Mouse (Mus musculus) intestine, embryonic 14.5 days (tissue): ENCODE data around the gene Prss42. TPM values are rescaled to one million over a fixed set of nuclear protein-coding genes. Genes with fewer than 3 reads are reported as not detected.

Experiments
- ATAC-seq: fragments of 200-750 bp; cut with Nextera tagmentation; replicated peaks from 2 replicates; pipeline ENCODE4 v1.8.0; 2017; ENCODE audit warnings: low read depth, moderate number of reproducible peaks, moderate TSS enrichment, moderate library complexity; ENCODE audit not compliant: low FRiP score, low TSS enrichment
- DNase-seq: peaks from one replicate; pipeline ENCODE4 v3.0.0-alpha.2; 2018; ENCODE audit warnings: low spot score
- H3K27ac ChIP-seq: fragments of 300-500 bp; sonication (generic); 2 replicates; pipeline ENCODE4 v1.5.1; 2014; ENCODE audit warnings: low read depth, mild to moderate bottlenecking, control low read depth
- H3K27me3 ChIP-seq: fragments of 300-500 bp; sonication (generic); replicated peaks from 2 replicates; pipeline ENCODE4 v1.6.1; 2014; ENCODE audit warnings: low read length, control low read depth; ENCODE audit not compliant: control insufficient read depth, insufficient read depth
- H3K36me3 ChIP-seq: fragments of 300-500 bp; sonication (generic); 2 replicates; pipeline ENCODE4 v1.6.1; 2014; ENCODE audit warnings: low read length, control low read depth; ENCODE audit not compliant: control insufficient read depth, insufficient read depth
- H3K4me1 ChIP-seq: fragments of 300-500 bp; sonication (generic); replicated peaks from 2 replicates; pipeline ENCODE4 v1.6.1; 2014; ENCODE audit warnings: low read length, control low read depth, mixed read lengths; ENCODE audit not compliant: control insufficient read depth, insufficient read depth
- H3K4me2 ChIP-seq: fragments of 300-500 bp; sonication (generic); 2 replicates; pipeline ENCODE4 v1.6.1; 2014; ENCODE audit warnings: low read length
- H3K4me3 ChIP-seq: fragments of 300-500 bp; sonication (generic); 2 replicates; pipeline ENCODE4 v1.5.1; 2014; ENCODE audit warnings: low read depth, low read length, control low read depth, mixed read lengths
- H3K9ac ChIP-seq: fragments of 300-500 bp; sonication (generic); 2 replicates; pipeline ENCODE4 v1.6.1; 2014; ENCODE audit warnings: mild to moderate bottlenecking, low read length
- H3K9me3 ChIP-seq: fragments of 300-500 bp; sonication (generic); 2 replicates; pipeline ENCODE4 v1.6.1; 2016; ENCODE audit warnings: low read length, control low read depth; ENCODE audit not compliant: control insufficient read depth
- WGBS: fragments of 180-500 bp; shearing (Covaris S2); extraction: QIAGEN DNeasy Blood & Tissue Kit; methylation state at CpG from one replicate; pipeline ENCODE4 v1.1.7; 2014; 5-methylcytosine and 5-hydroxymethylcytosine counted together
- polyA plus RNA-seq: library from polyadenylated mRNA; unstranded; fragments of >200 nt; fragmentation: Nextera tagmentation; extraction: Ambion mirVana; gene quantifications from 2 replicates; pipeline ENCODE4 v1.2.1, GENCODE M21; 2014

The Prss42 gene
- polyA plus RNA-seq, 1 experiment from 2014 or later = not detected

GRCm38 (mm10) chr9:110778559-110778958 lies 19.4 kb upstream of the Prss42 start:
- Histone ChIP-seq H3K4me2 (no peak overlapping the region), H3K9ac (no peak overlapping the region)
- WGBS = 77% methylated on average over 7 of the region's 7 CpGs

GRCm38 (mm10) chr9:110779242-110779913 lies 18.6 kb upstream of the Prss42 start:
- Histone ChIP-seq H3K27me3 (no peaks in the 10 kb centered on the region), H3K9ac (no peak overlapping the region), H3K36me3 (no peaks in the 10 kb centered on the region), H3K9me3 (no peaks in the 10 kb centered on the region), H3K4me2 (no peak overlapping the region), H3K4me3 (no peak overlapping the region), H3K27ac (no peak overlapping the region), H3K4me1 (peaks cover 6% of the 10 kb centered on the region)
- WGBS = 59% methylated on average over 5 of the region's 5 CpGs
- ATAC-seq (no peak), DNase-seq (no peak)

More at GRCm38 (mm10) chr9:110778559-110778958, 19.4 kb upstream of the Prss42 start:
- Histone ChIP-seq H3K4me1 (peaks cover 6% of the 10 kb centered on the region), H3K27ac (no peak overlapping the region), H3K9me3 (no peaks in the 10 kb centered on the region), H3K36me3 (no peaks in the 10 kb centered on the region), H3K4me3 (no peak overlapping the region), H3K27me3 (no peaks in the 10 kb centered on the region)
- ATAC-seq (no peak), DNase-seq (no peak)

DNA sequence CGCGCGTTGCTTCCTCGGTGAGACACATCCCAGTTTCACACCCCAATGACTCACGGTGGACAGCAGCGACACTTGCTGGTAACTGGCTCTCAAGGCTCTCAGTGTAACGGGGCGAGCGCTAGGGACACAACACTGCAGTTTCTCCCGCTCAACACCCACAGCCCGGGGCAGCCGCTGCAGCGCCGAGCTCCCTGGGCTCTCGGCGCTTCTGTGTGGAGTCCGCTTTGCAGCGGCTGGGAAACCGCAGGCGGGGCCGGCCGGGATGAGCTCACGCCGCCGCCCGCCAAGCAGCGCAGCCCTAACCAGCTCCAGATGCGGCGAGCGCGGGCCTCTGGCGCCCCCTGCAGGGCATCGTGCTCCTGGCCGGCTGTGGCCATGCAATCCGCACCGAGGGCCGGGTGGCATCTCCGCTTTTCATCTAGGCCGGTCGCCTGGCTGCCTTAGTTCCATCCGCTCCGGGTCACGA lies 16.7 kb upstream of the Prss42 start:
- Histone ChIP-seq H3K36me3 (no peaks in the 10 kb centered on the region), H3K9me3 (no peaks in the 10 kb centered on the region), H3K4me2 (peak overlapping the region; percentile 77), H3K27me3 (no peaks in the 10 kb centered on the region), H3K9ac (peak overlapping the region; percentile 60), H3K4me1 (peaks cover 6% of the 10 kb centered on the region), H3K4me3 (peak overlapping the region; percentile 49), H3K27ac (peak overlapping the region; percentile 51; the same call in 1 of the 2 replicates)
- DNase-seq (peak; percentile 99), ATAC-seq (peak; percentile 94)
- WGBS = under 1% methylated on average over 43 of the region's 43 CpGs

GRCm38 (mm10) chr9:110781731-110782130 lies 16.2 kb upstream of the Prss42 start:
- Histone ChIP-seq H3K4me2 (peak overlapping the region; percentile 77), H3K36me3 (no peaks in the 10 kb centered on the region), H3K9me3 (no peaks in the 10 kb centered on the region), H3K4me3 (peak overlapping the region; percentile 49), H3K27ac (peak overlapping the region; percentile 51; the same call in 1 of the 2 replicates), H3K27me3 (no peaks in the 10 kb centered on the region), H3K4me1 (peaks cover 6% of the 10 kb centered on the region), H3K9ac (peak overlapping the region; percentile 60)
- 1% methylated on average over 23 of the region's 23 CpGs for WGBS
- peak; percentile 71 for ATAC-seq
- no peak for DNase-seq

DNA sequence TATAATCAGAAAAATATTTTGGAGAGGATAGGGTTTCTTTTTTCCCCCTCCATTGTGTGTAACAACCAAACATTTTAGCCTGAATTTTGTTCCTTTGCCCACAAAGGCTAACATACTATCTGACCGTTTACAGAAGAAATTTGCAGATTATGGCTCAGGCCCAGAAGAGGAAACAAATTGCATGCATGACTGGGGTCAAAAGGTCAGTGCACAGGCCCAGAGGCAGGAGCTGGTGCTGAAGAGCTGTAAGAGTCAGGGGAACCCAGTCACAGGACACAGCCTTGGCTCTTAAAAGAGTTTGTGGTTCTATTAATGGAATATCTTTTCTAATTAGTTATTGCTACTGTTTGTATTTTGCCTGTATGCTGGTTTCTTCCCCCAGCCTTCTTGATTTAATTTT lies 14.4 kb upstream of the Prss42 start:
- Histone ChIP-seq H3K9ac (no peak overlapping the region), H3K27ac (no peak overlapping the region), H3K4me1 (peaks cover 6% of the 10 kb centered on the region), H3K27me3 (no peaks in the 10 kb centered on the region), H3K4me2 (no peak overlapping the region), H3K9me3 (no peaks in the 10 kb centered on the region; the same call in 1 of the 2 replicates), H3K36me3 (no peaks in the 10 kb centered on the region), H3K4me3 (no peak overlapping the region)
- WGBS = 20% methylated on average over 1 of the region's 1 CpGs
- DNase-seq = no peak
- ATAC-seq = no peak

GRCm38 (mm10) chr9:110788169-110788568 lies 9.8 kb upstream of the Prss42 start:
- H3K4me2 ChIP-seq = no peak overlapping the region
- ATAC-seq (no peak), DNase-seq (no peak)
- H3K36me3 ChIP-seq = no peaks in the 10 kb centered on the region
- WGBS = 93% methylated on average over 3 of the region's 3 CpGs
- no peaks in the 10 kb centered on the region; the same call in 1 of the 2 replicates for H3K9me3 ChIP-seq
- no peak overlapping the region for H3K4me3 ChIP-seq
- H3K27me3 ChIP-seq = no peaks in the 10 kb centered on the region
- H3K4me1 ChIP-seq = no peaks in the 10 kb centered on the region
- no peak overlapping the region for H3K27ac ChIP-seq
- H3K9ac ChIP-seq = no peak overlapping the region

DNA sequence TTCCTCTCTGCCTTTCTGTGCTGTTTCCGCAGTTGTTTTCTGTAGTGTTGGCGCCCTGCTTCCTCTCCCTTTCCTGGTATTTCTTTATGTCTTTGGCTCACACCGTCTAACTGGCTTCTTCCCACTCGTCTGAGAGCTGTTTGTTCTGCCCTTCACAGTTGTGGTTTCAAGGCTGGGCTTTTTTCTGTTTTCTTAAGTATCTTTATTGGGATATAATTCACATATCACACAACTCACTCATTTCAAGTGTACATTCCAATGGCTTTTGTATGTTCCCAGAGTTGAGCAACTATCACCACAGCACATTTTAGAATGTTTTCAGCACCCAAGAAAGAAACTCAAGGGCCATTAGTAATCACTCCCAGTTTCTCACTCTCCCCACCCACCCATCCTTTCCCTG lies 7.5 kb upstream of the Prss42 start:
- Histone ChIP-seq H3K27ac (no peak overlapping the region), H3K36me3 (no peaks in the 10 kb centered on the region), H3K4me1 (no peaks in the 10 kb centered on the region), H3K4me3 (no peak overlapping the region), H3K9ac (no peak overlapping the region), H3K4me2 (no peak overlapping the region), H3K27me3 (no peaks in the 10 kb centered on the region), H3K9me3 (no peaks in the 10 kb centered on the region; the same call in 1 of the 2 replicates)
- ATAC-seq = no peak
- WGBS = 76% methylated on average over 4 of the region's 4 CpGs
- DNase-seq = no peak

GRCm38 (mm10) chr9:110797013-110797412 lies 953 bp upstream of the Prss42 start:
- H3K4me3 ChIP-seq = no peak overlapping the region
- no peak overlapping the region for H3K27ac ChIP-seq
- DNase-seq (no peak), ATAC-seq (no peak)
- no peaks in the 10 kb centered on the region for H3K9me3 ChIP-seq
- H3K27me3 ChIP-seq = no peaks in the 10 kb centered on the region
- WGBS = 79% methylated on average over 10 of the region's 10 CpGs
- H3K4me2 ChIP-seq = no peak overlapping the region
- no peaks in the 10 kb centered on the region for H3K36me3 ChIP-seq
- H3K9ac ChIP-seq = no peak overlapping the region
- H3K4me1 ChIP-seq = no peaks in the 10 kb centered on the region
